Mouse (Mus musculus) embryonic facial prominence, embryonic 14.5 days (tissue): Measurements from ENCODE around the gene Pik3r6. TPM values are rescaled to one million over a fixed set of nuclear protein-coding genes. Genes with fewer than 3 reads are reported as not detected.

Experiments used
- ATAC-seq: fragments of 200-750 bp; cut with Nextera tagmentation; 2 replicates; pipeline ENCODE4 v1.8.0; 2017; ENCODE audit warnings: low read depth, moderate number of reproducible peaks, moderate TSS enrichment
- DNase-seq: peaks from one replicate; pipeline ENCODE4 v3.0.0-alpha.2; 2015; ENCODE audit warnings: low spot score
- H3K27ac ChIP-seq: fragments of 300-500 bp; sonication (generic); replicated peaks from 2 replicates; pipeline ENCODE4 v1.5.1; 2014; ENCODE audit warnings: low read depth, mild to moderate bottlenecking, low read length, moderate library complexity
- H3K27me3 ChIP-seq: fragments of 300-500 bp; sonication (generic); replicated peaks from 2 replicates; pipeline ENCODE4 v1.6.1; 2014; ENCODE audit warnings: low read length; ENCODE audit not compliant: control insufficient read depth, insufficient read depth
- H3K36me3 ChIP-seq: fragments of 300-500 bp; sonication (generic); 2 replicates; pipeline ENCODE4 v1.6.1; 2014; ENCODE audit warnings: low read length, mixed read lengths; ENCODE audit not compliant: control insufficient read depth, insufficient read depth
- H3K4me1 ChIP-seq: fragments of 300-500 bp; sonication (generic); 2 replicates; pipeline ENCODE4 v1.6.1; 2014; ENCODE audit warnings: antibody characterized with exemption, low read length; ENCODE audit not compliant: control insufficient read depth, insufficient read depth
- H3K4me2 ChIP-seq: fragments of 300-500 bp; sonication (generic); 2 replicates; pipeline ENCODE4 v1.6.1; 2014; ENCODE audit warnings: low read depth, mild to moderate bottlenecking, low read length, moderate library complexity, mixed read lengths
- H3K4me3 ChIP-seq: fragments of 300-500 bp; sonication (generic); 2 replicates; pipeline ENCODE4 v1.5.1; 2014; ENCODE audit warnings: low read depth, mild to moderate bottlenecking, low read length
- H3K9ac ChIP-seq: fragments of 300-500 bp; sonication (generic); 2 replicates; pipeline ENCODE4 v1.6.1; 2014; ENCODE audit warnings: low read depth, mild to moderate bottlenecking, low read length, moderate library complexity, mixed read lengths
- H3K9me3 ChIP-seq: fragments of 300-500 bp; sonication (generic); 2 replicates; pipeline ENCODE4 v1.6.1; 2016; ENCODE audit warnings: low read length; ENCODE audit not compliant: control insufficient read depth
- WGBS: fragments of 180-500 bp; shearing (Covaris S2); extraction: QIAGEN DNeasy Blood & Tissue Kit; methylation state at CpG from one replicate; pipeline ENCODE4 v1.1.7; 2014; 5-methylcytosine and 5-hydroxymethylcytosine counted together
- polyA plus RNA-seq: library from polyadenylated mRNA; unstranded; fragments of >200 nt; fragmentation: Nextera tagmentation; extraction: Ambion mirVana; gene quantifications from 2 replicates; pipeline ENCODE4 v1.2.1, GENCODE M21; 2014

The Pik3r6 gene
- polyA plus RNA-seq, 1 experiment from 2014 or later = 2.8 TPM

- DNase-seq = peak; percentile 83
- Histone ChIP-seq H3K9me3 (no peaks in the 10 kb centered on the region), H3K4me1 (peaks cover 4% of the 10 kb centered on the region; the same call in 1 of the 2 replicates), H3K4me2 (no peak overlapping the region), H3K36me3 (no peaks in the 10 kb centered on the region), H3K9ac (no peak overlapping the region), H3K27me3 (no peaks in the 10 kb centered on the region), H3K27ac (no peak overlapping the region), H3K4me3 (no peak overlapping the region)
- no peak; the same call in 1 of the 2 replicates for ATAC-seq
- 70% methylated on average over 8 of the region's 8 CpGs for whole genome bisulfite sequencing
Measured at GRCm38 (mm10) chr11:68589055-68589809, 86.4 kb downstream of the Pik3r6 start.

- 25% methylated on average over 5 of the region's 5 CpGs for WGBS
- no peaks in the 10 kb centered on the region for H3K36me3 ChIP-seq
- H3K4me1 ChIP-seq = peaks cover 4% of the 10 kb centered on the region; the same call in 1 of the 2 replicates
- H3K27ac ChIP-seq = no peak overlapping the region
- no peaks in the 10 kb centered on the region for H3K27me3 ChIP-seq
- DNase-seq = no peak
- H3K4me3 ChIP-seq = no peak overlapping the region
- H3K4me2 ChIP-seq = no peak overlapping the region
- no peak overlapping the region for H3K9ac ChIP-seq
- H3K9me3 ChIP-seq = no peaks in the 10 kb centered on the region
- no peak for ATAC-seq
Measured at GRCm38 (mm10) chr11:68591708-68592107, 88.9 kb downstream of the Pik3r6 start.

- Histone ChIP-seq H3K27me3 (no peaks in the 10 kb centered on the region), H3K4me1 (peaks cover 4% of the 10 kb centered on the region; the same call in 1 of the 2 replicates), H3K9me3 (no peaks in the 10 kb centered on the region), H3K9ac (no peak overlapping the region), H3K4me3 (no peak overlapping the region), H3K27ac (no peak overlapping the region), H3K36me3 (no peaks in the 10 kb centered on the region), H3K4me2 (no peak overlapping the region)
- DNase-seq (no peak), ATAC-seq (no peak)
- 51% methylated on average over 3 of the region's 3 CpGs for WGBS
Measured at GRCm38 (mm10) chr11:68593247-68593646, 90.4 kb downstream of the Pik3r6 start.

GRCm38 (mm10) chr11:68597912-68598311, 95.1 kb downstream of the Pik3r6 start:
- H3K9ac ChIP-seq = no peak overlapping the region
- DNase-seq (no peak), ATAC-seq (no peak)
- H3K27ac ChIP-seq = no peak overlapping the region
- H3K4me2 ChIP-seq = no peak overlapping the region
- no peaks in the 10 kb centered on the region for H3K9me3 ChIP-seq
- no peak overlapping the region for H3K4me3 ChIP-seq
- H3K4me1 ChIP-seq = peaks cover 30% of the 10 kb centered on the region
- WGBS = 78% methylated on average over 2 of the region's 2 CpGs
- no peaks in the 10 kb centered on the region for H3K36me3 ChIP-seq
- H3K27me3 ChIP-seq = no peaks in the 10 kb centered on the region

GRCm38 (mm10) chr11:68600551-68601021, 97.8 kb downstream of the Pik3r6 start:
- DNase-seq (peak; percentile 60), ATAC-seq (peak; percentile 42)
- Histone ChIP-seq H3K27me3 (no peaks in the 10 kb centered on the region), H3K4me1 (peaks cover 30% of the 10 kb centered on the region), H3K9me3 (no peaks in the 10 kb centered on the region), H3K4me3 (no peak overlapping the region), H3K27ac (peak overlapping the region; percentile 81), H3K4me2 (no peak overlapping the region), H3K9ac (no peak overlapping the region), H3K36me3 (no peaks in the 10 kb centered on the region)
- 14% methylated on average over 6 of the region's 6 CpGs for WGBS

- ATAC-seq = peak; percentile 56; the same call in 1 of the 2 replicates
- no peak overlapping the region for H3K4me3 ChIP-seq
- H3K27ac ChIP-seq = peak overlapping the region; percentile 81
- 7% methylated on average over 9 of the region's 9 CpGs for WGBS
- H3K27me3 ChIP-seq = no peaks in the 10 kb centered on the region
- DNase-seq = peak; percentile 82
- H3K9ac ChIP-seq = no peak overlapping the region
- no peaks in the 10 kb centered on the region for H3K9me3 ChIP-seq
- no peak overlapping the region for H3K4me2 ChIP-seq
- no peaks in the 10 kb centered on the region for H3K36me3 ChIP-seq
- H3K4me1 ChIP-seq = peaks cover 30% of the 10 kb centered on the region
Measured at GRCm38 (mm10) chr11:68601486-68601991, 98.7 kb downstream of the Pik3r6 start.

Other genes starting within 250 kb of the Pik3r6 start
- gene Ntn1, start 102.2 kb upstream of the Pik3r6 start, polyA plus RNA-seq = 4.6 and 6.3 TPM in 2 replicates
- 0.48 and 1.1 TPM in 2 replicates for gene Pik3r5, start 70.9 kb upstream of the Pik3r6 start, polyA plus RNA-seq
- gene Mfsd6l, start 53.2 kb downstream of the Pik3r6 start, polyA plus RNA-seq = 0.92 and 0.93 TPM in 2 replicates
- gene Ccdc42, start 84.0 kb downstream of the Pik3r6 start, polyA plus RNA-seq = 0.28 and 0.64 TPM in 2 replicates
- gene Myh10, start 188.5 kb downstream of the Pik3r6 start, polyA plus RNA-seq = 103 and 117 TPM in 2 replicates